Mouse (Mus musculus): ENCODE results near the gene Sardh. TPM values are rescaled to one million over a fixed set of nuclear protein-coding genes. Genes with fewer than 3 reads are reported as not detected.

The Sardh gene
- total RNA-seq (2014; rRNA removed) (9.5 and 11.8 TPM in 2 replicates), polyA plus RNA-seq (2015; fragmentation: Nextera tagmentation; extraction: Ambion mirVana) (7.4 and 8.9 TPM in 2 replicates)

DNA sequence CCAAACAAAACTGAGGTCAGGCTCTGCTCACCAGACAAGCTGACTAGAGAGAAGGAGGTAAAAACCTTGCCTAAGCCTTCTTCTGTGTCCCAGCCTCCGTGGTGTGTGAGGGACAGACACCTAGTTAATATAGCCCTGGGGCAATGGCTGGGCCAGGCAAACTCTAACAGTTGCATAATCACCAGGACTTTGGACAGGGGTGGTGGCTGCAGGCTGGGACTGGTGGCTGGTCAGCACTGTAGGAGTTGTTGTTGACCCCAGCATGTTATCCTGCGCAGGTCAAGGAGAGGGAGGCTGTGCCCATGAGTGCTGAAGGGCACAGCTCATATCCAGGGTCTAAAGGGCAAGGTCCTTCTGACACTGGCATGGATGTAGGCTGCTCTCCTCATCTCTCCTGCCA is at the start of gene Sardh:
Gene Sardh, minus strand, starts transcription at position 127 of the 400 bp plus-strand sequence.
- DNase-seq (ENCODE audit: low spot score) (no peak), ATAC-seq (ENCODE audit: low FRiP score) (no peak)
- Histone ChIP-seq H3K9me3 (ENCODE audit: low read length) (no peaks in the 10 kb centered on the region), H3K4me3 (ENCODE audit: low read depth, low read length) (no peak within 1 kb of the TSS), H3K27ac (ENCODE audit: low read depth, low read length) (no peak within 1 kb of the TSS), H3K9ac (replicated peaks; ENCODE audit: low read length, poor library complexity, severe bottlenecking) (no peak within 1 kb of the TSS), H3K4me1 (ENCODE audit: insufficient read depth, low read length) (no peaks in the 10 kb centered on the region), H3K4me2 (ENCODE audit: low read depth, low read length, poor library complexity, severe bottlenecking) (no peak within 1 kb of the TSS), H3K27me3 (ENCODE audit: insufficient read depth, low read length) (no peaks in the 10 kb centered on the region), H3K36me3 (ENCODE audit: insufficient read depth, low read length) (no peaks in the 10 kb centered on the region)
- TF ChIP-seq CTCF (IDR thresholded peaks at IDR 0.05): no peak
- WGBS: 84% methylated on average over 2 of the region's 2 CpGs

DNA sequence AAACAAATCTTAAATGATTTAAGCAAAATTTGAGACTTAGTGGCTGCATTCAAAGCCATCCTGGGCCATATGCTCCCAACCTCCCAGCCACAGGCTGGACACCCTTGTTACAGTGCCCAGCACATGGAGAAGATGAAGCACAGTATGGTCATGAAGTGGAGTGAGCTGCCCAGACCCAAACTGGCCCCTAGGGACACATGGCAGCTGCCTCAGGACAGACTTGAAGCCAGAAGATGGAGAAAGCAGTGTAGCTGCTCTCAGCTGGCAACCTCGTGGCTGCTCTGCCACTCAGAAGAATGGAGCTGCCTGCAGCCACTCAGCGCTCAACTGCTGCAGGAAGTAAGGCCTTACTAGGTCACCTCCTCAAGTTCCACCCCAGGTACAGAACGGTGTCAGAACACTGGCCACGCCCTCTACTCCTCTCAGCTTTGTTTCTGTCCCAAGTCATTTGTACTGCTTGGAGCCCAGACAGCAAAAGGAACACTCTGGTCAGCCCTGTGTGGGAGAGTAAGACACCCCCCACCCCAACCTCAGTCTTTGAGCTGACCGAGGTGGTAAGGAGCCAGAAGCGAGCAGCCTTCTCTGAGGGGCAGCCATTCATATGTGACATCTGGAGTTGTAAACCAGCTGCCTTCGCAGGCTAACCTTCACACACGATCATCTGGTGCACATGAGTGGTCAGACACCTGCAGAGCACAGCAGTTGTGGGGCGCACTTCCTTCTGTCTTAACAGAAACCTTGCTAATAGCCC is 48.7 kb upstream of the Sardh start:
- no peak overlapping the region for H3K4me2 ChIP-seq (ENCODE audit: low read depth, low read length, poor library complexity, severe bottlenecking)
- H3K9me3 ChIP-seq (ENCODE audit: low read length): no peaks in the 10 kb centered on the region
- no peak overlapping the region for H3K4me3 ChIP-seq (ENCODE audit: low read depth, low read length)
- no peaks in the 10 kb centered on the region for H3K27me3 ChIP-seq (ENCODE audit: insufficient read depth, low read length)
- no peak for ATAC-seq (ENCODE audit: low FRiP score)
- no peak overlapping the region for H3K27ac ChIP-seq (ENCODE audit: low read depth, low read length)
- no peak for TF ChIP-seq CTCF (IDR thresholded peaks at IDR 0.05)
- H3K9ac ChIP-seq (replicated peaks; ENCODE audit: low read length, poor library complexity, severe bottlenecking): no peak overlapping the region
- peak; percentile 33 for DNase-seq (ENCODE audit: low spot score)
- peaks cover 10% of the 10 kb centered on the region for H3K4me1 ChIP-seq (ENCODE audit: insufficient read depth, low read length)
- 81% methylated on average over 9 of the region's 9 CpGs for WGBS
- H3K36me3 ChIP-seq (ENCODE audit: insufficient read depth, low read length): peaks cover 8% of the 10 kb centered on the region

DNA sequence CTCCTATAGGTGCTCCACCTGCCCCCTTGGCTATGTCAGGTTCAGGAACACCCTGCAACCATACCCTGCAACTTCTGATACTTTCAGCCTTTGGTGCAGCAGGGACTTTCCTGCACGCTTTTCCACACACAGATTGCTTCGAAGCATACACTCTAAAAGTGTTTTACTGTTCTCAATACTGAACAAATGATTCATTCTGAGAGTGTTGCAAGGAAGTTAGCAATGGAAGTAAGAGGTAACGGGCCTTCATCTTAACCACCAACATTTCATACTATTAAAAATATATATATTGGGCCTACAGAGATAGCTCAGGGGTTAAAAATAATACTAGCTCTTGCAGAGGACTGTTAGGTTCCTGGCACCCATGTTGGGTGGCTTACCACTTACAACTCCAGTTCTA is 46.6 kb upstream of the Sardh start:
- H3K4me2 ChIP-seq (ENCODE audit: low read depth, low read length, poor library complexity, severe bottlenecking): no peak overlapping the region
- TF ChIP-seq CTCF (IDR thresholded peaks at IDR 0.05): no peak
- over 99% methylated on average over 3 of the region's 3 CpGs for WGBS
- H3K27me3 ChIP-seq (ENCODE audit: insufficient read depth, low read length): no peaks in the 10 kb centered on the region
- H3K4me1 ChIP-seq (ENCODE audit: insufficient read depth, low read length): no peaks in the 10 kb centered on the region
- no peak overlapping the region for H3K27ac ChIP-seq (ENCODE audit: low read depth, low read length)
- no peak overlapping the region for H3K9ac ChIP-seq (replicated peaks; ENCODE audit: low read length, poor library complexity, severe bottlenecking)
- no peak overlapping the region for H3K4me3 ChIP-seq (ENCODE audit: low read depth, low read length)
- DNase-seq (ENCODE audit: low spot score) (no peak), ATAC-seq (ENCODE audit: low FRiP score) (no peak)
- H3K9me3 ChIP-seq (ENCODE audit: low read length): no peaks in the 10 kb centered on the region
- peaks cover 18% of the 10 kb centered on the region for H3K36me3 ChIP-seq (ENCODE audit: insufficient read depth, low read length)

DNA sequence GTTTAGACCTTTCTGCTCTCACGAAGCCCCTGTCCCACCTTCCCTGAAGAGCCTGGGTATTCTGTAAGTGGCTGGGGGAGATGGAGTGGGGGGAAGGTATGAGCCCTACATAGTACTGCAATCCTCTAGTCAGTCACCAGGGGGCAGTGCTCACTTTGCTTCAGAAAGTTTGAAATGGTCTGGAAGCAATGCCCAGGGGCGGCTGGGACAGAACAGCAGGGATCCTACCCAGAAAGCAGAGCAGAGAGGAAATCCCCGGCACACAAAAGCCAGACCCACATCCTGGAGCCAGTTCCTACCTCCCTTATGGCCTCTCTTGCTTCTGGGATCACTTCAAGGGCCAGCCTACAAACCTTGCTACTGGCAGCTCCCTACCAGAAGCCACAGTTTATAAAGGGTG is 40.9 kb upstream of the Sardh start:
- H3K27ac ChIP-seq (ENCODE audit: low read depth, low read length): peak overlapping the region; percentile 38; the same call in 1 of the 2 replicates
- ATAC-seq (ENCODE audit: low FRiP score): peak; percentile 35; the same call in 1 of the 2 replicates
- H3K36me3 ChIP-seq (ENCODE audit: insufficient read depth, low read length): peaks cover 22% of the 10 kb centered on the region
- 7% methylated on average over 3 of the region's 3 CpGs for WGBS
- no peaks in the 10 kb centered on the region for H3K4me1 ChIP-seq (ENCODE audit: insufficient read depth, low read length)
- no peak overlapping the region for H3K9ac ChIP-seq (replicated peaks; ENCODE audit: low read length, poor library complexity, severe bottlenecking)
- H3K9me3 ChIP-seq (ENCODE audit: low read length): no peaks in the 10 kb centered on the region
- peak; percentile 92 for DNase-seq (ENCODE audit: low spot score)
- H3K4me2 ChIP-seq (ENCODE audit: low read depth, low read length, poor library complexity, severe bottlenecking): no peak overlapping the region
- TF ChIP-seq CTCF (IDR thresholded peaks at IDR 0.05): peak; percentile 93
- H3K27me3 ChIP-seq (ENCODE audit: insufficient read depth, low read length): no peaks in the 10 kb centered on the region
- H3K4me3 ChIP-seq (ENCODE audit: low read depth, low read length): no peak overlapping the region

DNA sequence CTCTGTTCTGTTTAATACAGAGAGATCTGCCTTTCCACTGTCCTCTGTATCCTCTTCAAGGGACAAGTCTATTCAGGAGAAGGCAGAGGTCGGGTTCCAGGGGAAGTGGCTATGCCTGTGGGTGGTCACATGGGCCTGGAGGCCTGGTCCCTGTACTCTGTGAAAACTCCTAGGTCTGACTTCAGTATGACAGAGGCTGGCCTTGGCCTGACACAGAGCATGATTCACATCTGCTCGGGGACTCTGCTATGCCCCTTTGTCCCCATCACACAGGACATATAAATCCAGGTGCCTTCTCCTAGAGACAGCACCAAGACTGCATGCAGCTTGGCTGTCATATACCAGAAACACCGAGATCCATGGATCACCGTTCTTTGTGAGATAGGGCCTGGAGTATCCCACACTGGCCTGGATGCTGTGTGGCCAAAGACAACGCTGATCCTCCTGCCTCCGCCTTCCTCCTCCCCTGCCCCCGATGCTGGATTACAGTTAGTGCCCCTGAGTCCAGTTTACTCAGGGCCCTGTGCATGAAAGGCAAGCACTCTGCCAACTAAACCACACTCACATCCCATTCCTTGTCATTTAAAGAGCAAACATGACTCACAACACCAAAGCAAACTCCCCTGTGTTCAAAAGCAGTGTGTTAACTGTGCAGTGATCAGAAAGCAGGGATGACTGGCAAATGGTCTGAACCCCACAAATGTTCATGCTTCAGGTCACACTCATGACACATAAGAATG is 39.0 kb upstream of the Sardh start:
- H3K9ac ChIP-seq (replicated peaks; ENCODE audit: low read length, poor library complexity, severe bottlenecking): no peak overlapping the region
- no peaks in the 10 kb centered on the region for H3K27me3 ChIP-seq (ENCODE audit: insufficient read depth, low read length)
- 86% methylated on average over 7 of the region's 7 CpGs for WGBS
- H3K4me1 ChIP-seq (ENCODE audit: insufficient read depth, low read length): no peaks in the 10 kb centered on the region
- TF ChIP-seq CTCF (IDR thresholded peaks at IDR 0.05): no peak
- no peaks in the 10 kb centered on the region for H3K9me3 ChIP-seq (ENCODE audit: low read length)
- H3K27ac ChIP-seq (ENCODE audit: low read depth, low read length): no peak overlapping the region
- H3K36me3 ChIP-seq (ENCODE audit: insufficient read depth, low read length): peaks cover 27% of the 10 kb centered on the region
- no peak overlapping the region for H3K4me2 ChIP-seq (ENCODE audit: low read depth, low read length, poor library complexity, severe bottlenecking)
- no peak for ATAC-seq (ENCODE audit: low FRiP score)
- no peak for DNase-seq (ENCODE audit: low spot score)
- no peak overlapping the region for H3K4me3 ChIP-seq (ENCODE audit: low read depth, low read length)

DNA sequence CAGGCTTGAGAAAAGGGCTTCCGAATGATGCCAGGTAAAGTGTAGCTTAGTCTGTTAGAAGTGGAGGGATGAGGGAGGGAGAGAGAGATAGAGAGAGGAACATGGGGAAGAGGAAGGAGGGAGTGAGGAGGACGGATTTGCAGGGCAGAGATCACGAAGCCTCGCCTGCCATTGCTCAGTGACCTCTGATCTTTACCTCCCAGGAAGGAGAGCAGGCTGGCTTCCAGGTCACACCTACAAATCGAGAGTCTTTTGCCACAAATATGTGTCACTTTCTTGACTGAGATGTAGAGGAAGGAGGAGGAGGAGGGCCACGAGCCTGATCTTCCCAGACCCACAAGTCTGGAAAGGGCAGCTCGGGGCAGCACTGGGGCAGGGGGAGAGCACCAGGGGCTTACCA is 36.3 kb upstream of the Sardh start:
- DNase-seq (ENCODE audit: low spot score) (no peak), ATAC-seq (ENCODE audit: low FRiP score) (no peak)
- H3K9me3 ChIP-seq (ENCODE audit: low read length): no peaks in the 10 kb centered on the region
- peaks cover 14% of the 10 kb centered on the region for H3K36me3 ChIP-seq (ENCODE audit: insufficient read depth, low read length)
- no peaks in the 10 kb centered on the region for H3K27me3 ChIP-seq (ENCODE audit: insufficient read depth, low read length)
- WGBS: 77% methylated on average over 7 of the region's 7 CpGs
- no peaks in the 10 kb centered on the region for H3K4me1 ChIP-seq (ENCODE audit: insufficient read depth, low read length)
- H3K4me3 ChIP-seq (ENCODE audit: low read depth, low read length): no peak overlapping the region
- TF ChIP-seq CTCF (IDR thresholded peaks at IDR 0.05): no peak
- no peak overlapping the region for H3K9ac ChIP-seq (replicated peaks; ENCODE audit: low read length, poor library complexity, severe bottlenecking)
- H3K4me2 ChIP-seq (ENCODE audit: low read depth, low read length, poor library complexity, severe bottlenecking): no peak overlapping the region
- no peak overlapping the region for H3K27ac ChIP-seq (ENCODE audit: low read depth, low read length)
